Mouse (Mus musculus) thymus, postnatal 25 days (tissue): ENCODE measurements around the gene Tbc1d22b.

Experiments
- DNase-seq: peaks from one replicate; pipeline ENCODE4 v3.0.0; 2022

Tbc1d22b gene

DNA sequence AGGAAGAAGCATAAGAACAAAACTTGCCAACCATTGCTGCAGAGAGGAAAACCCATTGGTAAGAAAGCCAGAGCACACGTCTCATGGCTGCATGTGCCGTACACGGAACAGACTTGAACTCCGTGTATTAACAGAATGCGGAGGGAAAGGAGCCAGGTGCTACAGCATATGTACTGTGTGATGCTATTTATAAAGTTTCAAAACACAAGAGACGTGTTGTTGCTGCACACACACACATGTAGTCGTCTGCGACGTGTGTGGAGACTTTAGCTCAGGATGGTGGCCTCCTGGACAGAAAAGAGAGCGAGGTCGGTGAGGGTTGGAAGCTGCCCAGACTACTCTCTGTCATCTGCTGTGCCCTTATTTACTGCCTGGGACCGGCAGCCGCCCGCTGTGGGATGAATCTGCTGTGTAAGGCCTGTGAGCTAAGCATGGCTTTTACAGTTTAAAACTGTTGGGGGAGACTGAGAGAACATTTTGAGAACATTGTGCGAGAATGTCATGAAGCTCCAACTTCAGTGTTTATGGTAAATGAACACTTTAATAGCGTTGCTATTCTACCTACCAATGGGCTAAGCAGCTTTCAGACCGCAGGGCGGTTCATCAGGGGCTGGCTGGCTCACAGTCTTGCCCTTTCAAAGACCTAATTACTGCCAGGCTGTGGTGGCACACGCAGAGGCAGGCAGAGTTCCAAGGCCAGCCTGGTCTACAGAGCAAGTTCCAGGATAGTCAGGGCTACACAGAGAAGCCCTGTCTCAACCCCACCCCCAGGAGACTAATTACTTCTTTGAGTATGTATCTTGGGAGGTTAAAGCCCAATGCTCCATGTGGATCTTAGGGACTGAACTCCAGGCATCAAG is 6.5 kb upstream of the Tbc1d22b start:
- DNase-seq = no peak

DNA sequence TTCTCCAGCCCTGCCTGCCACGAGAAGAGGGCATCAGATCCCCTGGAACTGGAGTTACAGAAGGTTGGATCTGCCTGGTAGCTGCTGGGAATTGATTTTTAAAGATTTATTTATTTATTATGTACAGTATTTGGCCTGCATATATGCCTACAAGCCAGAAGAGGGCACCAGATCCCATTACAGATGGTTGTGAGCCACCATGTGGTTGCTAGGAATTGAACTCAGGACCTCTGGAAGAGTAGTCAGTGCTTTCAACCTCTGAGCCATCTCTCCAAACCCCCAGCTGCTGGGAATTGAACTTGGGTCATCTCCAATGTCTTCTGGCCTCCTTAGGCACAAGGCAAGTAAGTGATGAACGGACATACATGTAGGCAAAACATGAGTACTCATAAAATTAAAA is 5.5 kb upstream of the Tbc1d22b start:
- DNase-seq = no peak

DNA sequence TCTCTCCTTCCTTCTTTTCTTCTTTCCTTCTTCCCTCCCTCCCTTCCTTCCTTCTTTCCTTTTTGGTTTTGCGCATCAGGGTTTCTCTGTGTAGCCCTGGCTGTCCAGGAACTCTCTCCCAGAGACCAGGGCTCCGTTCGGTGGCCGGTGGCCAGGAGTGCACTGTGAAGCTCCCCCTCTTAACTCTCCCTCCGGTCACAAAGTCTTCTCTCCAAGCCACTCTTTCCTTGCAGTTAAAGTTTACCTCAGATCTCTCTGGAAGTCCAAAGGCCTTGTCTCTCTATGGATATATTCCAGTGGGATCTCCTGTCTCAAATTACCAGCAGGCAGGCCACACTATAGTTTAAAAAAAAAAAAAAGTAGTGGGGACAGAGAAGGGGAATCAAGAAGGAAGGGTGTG is 4.3 kb upstream of the Tbc1d22b start:
- no peak for DNase-seq

DNA sequence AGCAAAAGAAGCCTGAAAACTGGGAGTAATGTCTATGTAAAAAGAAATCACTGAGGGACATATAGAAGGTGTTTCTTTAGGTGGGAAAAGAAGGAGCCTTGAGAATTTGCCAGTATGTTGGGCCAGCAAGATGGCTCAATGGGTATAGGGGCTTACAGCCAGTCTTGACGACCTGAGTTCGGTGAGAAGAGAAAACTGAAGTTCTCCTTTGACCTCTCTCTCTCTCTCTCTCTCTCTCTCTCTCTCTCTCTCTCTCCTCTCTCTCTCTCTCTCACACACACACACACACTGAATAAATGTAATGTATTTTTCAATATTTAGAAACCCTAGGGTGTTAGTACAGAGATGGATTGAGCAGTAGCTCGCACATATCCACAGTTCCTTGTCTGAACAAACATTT is 1.1 kb upstream of the Tbc1d22b start:
- no peak for DNase-seq

DNA sequence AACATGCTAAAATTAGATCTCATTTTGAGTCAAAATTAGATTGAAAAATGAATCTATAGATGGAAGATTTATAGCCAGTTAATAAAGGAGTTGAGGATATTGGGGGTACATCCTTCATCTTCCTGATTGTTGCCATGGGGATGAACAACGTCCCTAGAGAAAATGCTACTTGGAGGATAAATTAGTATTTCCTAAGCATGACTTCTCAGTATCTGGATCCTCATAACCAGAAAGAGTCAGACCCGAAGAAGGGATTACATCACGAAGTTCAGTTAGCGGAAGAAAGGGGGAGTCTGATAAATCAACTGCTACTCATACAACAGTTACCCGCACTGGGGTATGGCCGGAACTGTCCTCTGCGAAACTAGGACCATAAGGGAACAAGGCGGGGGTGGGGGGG is 591 bp upstream of the Tbc1d22b start:
- no peak for DNase-seq

DNA sequence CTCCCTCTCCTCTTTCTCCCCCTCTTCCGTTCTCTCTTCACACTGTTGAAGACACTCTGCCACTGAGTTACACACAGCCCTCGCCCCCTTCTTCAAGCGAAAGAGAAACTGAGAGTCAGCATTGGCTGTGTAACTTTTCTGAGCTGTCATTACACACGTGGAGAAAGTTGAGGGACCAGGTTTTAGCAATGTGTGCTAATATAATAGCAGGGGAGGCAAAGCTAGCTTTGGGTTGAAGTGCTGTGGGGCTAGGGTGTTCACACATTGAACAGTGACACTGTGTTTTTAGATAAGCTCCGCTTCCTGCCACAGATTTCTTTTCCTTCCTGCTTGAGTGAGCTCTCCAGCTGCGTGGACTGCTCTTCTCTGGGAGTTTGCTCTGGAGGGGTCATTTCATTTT is 1.4 kb downstream of the Tbc1d22b start:
- peak; percentile 50 for DNase-seq

DNA sequence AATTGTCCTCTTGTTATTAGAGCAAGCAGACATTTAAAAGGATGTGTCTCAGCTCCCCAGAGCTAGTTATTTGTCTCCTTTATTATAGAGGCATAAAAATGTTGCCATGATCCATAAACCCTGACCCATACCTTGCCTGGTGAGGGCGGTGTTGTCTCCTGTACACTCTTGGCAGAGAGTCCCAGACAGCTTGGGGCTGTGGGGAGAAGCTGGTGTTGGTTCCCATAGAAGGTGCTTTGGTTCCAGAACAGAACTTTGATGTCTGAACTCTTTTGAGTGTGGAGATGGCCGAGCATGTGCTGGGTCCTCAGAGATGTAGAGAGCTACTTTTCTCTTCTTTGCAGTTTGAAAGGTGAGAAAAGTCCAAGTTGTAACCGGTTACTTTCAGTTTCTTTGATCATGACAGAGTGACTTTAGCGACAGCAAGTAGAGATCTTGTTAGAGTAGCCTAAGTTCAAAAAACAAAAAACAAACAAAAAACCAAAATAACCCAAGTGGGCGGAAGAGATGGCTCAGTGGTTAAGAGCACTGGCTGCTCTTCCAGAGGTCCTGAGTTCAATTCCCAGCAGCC is 2.7 kb downstream of the Tbc1d22b start, which contains the start of gene Tmem217:
Gene Tmem217 (minus strand): TSS at position 224 of the 571 bp plus-strand sequence.
- peak; percentile 37 for DNase-seq

DNA sequence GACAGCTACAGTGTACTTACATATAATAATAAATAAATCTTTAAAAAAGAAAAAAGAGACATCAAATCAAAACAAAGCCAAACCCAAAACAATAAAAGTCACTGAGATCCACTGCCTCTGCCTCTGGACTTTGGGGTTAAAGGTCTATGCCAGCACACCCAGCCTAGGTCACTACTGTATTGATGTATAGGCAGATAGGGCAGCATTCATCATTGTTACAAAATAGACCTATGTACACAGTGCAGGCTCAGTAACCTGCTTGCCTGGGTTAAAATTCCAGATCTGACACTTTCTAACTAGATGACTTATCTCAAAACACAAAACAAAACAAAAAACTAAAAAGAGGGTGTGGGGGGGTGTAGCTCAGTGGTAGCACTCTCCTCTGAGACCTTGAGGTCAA is 4.6 kb downstream of the Tbc1d22b start:
- DNase-seq = no peak

DNA sequence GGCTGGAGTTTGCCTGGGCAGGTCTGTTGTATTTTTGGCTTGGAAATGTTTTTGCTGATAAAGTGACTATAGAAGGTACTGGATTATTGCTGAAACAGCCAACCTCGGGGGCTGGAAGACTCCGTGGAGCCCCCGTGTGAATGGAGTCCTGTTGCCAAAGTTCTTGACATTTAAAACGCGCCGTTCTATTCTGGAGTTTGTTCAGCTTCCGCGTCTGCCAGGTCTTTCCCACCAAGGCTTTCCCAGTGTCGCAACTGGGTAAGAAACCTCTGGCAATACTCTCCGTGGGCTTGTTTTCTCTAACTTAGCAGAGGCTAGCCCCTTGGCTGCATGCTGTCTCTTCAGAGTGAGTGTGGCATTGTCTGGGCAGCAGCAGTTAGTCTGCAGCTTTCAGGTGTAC is 6.9 kb downstream of the Tbc1d22b start:
- no peak for DNase-seq

DNA sequence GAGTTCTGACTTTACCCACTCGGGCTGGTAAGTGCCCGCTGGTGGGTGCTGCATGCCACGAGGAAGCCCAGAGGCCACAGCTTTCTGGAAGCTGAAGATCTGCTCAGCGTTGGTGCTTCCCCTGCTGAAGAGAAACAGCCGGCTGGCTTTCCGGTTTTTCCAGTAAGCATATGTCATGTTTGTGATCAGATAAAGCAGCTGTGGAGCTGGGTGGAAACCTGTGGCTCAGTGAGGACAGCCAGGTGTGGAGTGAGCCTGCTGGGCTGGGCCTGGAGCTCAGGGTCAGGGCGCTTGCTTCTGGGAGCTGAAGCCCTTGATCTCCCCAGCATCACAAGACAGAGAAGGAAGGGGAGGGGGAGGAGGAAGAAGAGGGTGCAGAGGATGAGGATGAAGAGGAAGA is 7.3 kb downstream of the Tbc1d22b start:
- DNase-seq = peak; percentile 19

DNA sequence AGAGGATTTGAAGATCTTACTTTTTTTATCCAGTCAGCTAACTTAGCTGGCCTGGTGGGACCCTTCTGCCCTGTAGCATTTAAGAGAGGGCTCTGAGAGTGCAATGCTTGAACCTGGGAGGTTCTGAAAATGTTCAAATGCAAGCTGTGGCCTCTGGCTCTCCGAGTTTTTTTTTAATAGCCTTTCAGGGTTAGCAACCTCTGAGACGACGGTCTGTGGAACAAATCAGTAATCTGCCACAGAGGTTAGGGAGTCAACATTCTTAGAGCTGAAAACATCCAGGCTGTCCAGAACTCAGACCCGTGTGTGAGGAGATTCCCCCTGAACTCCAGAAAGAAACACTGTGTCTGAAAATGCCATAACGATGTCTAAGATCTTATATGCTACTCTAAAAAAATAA is 8.9 kb downstream of the Tbc1d22b start:
- DNase-seq = no peak

DNA sequence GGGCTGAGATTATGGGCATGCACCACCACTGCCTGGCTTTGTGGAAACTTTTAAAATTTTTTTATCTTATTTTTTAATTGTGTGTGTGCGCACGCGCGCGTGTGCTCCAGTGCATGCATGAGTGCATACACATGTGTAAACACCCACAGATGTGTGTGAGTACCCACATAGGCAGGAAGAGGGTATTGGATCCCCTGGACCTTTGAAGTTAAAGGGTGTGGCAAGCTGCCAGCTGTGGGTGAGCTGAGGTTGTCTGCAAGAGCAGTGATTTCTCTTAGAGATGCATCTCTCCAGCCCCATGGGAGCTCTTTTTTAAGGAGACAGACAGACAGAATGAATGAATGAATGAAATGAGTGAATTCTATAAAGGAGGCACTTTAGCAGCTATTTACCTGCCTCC is 15.9 kb downstream of the Tbc1d22b start:
- peak; percentile 33 for DNase-seq

DNA sequence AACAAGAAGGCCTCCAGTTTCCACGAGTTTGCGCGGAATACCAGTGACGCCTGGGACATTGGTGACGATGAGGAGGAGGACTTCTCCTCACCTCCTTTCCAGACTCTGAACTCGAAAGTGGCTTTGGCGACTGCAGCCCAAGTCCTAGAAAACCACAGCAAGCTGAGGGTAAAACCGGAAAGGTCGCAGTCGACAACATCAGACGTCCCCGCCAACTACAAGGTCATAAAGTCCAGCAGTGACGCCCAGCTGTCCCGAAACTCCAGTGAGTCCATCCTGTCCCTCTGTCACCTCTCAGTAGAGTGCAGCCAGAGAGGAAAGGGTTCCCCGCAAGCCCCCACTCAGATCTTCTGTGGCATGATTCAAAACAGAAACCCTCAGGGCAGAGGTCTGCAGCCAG is 18.9 kb downstream of the Tbc1d22b start:
- no peak for DNase-seq

DNA sequence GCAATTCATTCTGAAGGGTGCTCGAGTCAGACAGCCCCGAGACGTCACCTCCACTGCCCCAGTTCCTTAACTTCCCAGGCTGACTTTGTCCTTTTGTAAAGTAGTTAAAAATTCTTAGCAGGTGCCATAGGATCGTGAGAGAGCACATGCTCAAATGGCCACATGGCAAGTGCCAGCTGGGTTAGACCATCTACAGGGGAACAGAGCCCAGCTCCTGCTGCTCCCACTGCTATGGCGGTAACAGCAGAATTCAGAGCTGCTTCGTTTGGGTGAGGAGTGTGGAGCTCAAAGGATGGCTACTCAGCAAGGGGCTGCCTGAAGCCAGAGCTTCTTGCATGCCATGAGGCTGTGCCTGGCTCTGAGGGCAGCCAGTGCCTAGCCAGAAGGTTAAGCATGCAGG is 20.2 kb downstream of the Tbc1d22b start:
- DNase-seq = no peak

DNA sequence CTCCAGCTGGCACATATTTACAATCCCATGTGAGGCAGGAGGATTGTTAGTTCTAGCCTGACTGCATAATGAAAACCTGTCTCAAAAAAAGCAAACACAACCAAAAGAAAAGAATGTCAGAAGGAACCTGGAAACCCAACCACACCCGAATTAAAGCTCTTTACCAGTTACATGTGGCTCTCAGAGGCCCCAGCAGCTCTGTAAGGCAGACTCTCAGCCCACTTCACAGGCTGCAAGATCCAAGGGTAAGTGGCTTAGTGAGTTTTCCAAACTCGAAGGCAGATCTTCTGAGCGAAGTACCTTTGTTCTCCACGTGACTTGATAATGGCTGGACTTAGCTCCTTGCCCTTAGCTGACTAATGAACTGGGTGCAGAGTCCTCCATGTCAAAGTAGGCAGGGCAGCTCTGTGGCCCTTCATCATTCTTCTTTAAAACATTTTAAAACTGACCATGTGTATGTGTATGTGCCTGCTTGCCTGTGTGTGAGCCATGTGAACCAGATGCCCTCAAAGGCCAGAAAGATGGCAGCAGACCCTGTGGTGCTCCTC is 30.1 kb downstream of the Tbc1d22b start:
- no peak for DNase-seq

DNA sequence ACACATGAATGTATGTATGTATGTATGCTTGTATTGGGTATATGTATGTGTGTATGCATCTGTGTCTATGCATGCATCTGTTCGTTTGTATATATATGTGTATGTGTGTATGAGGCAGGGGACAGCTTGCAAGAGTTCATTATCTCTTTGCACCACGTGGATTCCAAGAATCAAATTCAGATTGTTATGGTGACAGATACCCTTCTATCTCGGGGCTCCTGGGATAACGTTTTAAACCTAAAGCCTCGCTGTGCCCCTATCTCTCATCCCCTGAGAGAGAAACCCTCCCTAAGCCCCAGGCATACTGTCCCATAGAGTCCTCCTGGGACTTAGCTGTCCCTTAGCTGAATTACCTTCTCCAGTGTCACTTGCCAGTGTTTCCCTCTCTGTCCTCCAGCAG is 34.0 kb downstream of the Tbc1d22b start:
- no peak for DNase-seq

DNA sequence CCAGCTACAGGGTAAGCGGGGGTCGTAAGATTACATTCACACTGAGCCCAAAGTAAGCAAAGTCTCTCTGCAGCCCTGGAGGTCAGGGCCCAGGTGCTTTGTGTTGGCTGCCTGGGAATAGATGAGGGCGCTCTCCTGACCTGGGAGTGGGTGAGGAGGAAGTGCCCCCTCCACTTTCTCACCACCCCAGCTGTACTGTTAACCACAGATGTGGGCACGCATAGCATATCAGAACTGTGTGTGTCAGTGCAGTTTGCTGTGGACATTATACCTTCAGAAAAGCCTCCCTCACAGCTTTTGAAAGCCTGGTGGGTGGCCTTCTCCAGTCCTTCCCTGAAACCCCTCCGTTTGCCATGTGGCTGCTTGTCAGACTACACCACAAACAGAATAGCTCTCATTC is 34.7 kb downstream of the Tbc1d22b start:
- DNase-seq = peak; percentile 64

DNA sequence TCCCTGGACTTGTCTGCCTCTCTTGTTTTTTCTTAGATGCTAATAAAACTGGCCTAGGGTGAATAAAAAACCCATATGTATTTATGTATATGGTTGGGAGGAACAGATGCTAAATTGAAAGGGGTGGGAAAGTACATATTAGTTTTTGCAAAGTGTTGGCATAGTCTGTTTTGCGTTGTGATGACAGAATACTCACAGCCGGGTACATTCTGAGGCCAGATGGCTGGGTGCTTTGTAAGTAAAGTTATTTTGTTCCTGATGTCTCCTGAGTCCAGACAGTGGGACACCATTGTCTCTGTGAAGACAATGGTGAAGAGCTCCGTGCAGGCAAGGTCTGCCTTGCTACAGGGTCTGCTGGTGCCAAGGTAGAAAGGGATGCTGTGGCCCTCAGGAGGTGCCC is 35.2 kb downstream of the Tbc1d22b start:
- no peak for DNase-seq

DNA sequence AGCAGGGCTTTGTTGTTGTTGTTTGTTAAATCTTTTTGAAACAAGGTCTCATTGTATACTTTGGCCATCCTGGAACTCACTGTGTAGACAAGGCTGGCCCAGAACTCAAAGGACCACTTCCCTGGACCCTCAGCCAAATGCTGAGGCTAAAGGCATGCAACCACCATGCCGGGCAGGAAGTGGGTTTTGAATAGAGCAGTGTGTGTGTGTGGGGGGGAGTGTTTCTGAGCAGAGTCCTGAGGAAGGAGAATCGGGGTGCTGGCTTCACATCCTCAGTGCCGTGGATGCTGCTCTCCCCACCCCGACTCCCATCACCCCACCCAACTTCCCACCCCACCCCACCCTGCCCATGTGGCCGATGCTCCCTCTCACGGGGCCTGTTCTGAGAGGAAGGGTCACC is 35.9 kb downstream of the Tbc1d22b start:
- peak; percentile 59 for DNase-seq

DNA sequence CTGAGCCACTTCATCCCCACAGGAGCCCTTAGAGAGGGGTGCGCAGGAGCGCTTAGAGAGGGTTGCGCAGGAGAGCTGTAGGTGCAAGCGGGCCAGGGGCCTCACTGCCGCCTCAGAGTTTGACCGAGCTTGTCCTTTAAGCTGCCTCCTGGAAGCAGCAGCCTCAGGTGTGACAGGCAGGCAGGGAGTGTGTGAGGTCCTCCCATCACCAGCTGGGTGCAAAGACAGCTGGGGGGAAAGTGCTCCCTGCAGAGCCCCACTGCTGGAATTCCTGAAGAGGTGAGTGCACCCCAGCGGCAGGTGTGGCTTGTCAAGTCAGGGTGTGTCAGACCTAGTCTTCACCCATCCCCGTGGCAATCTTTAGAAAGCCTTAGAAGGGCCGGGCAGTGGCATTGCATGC is 37.3 kb downstream of the Tbc1d22b start:
- no peak for DNase-seq

DNA sequence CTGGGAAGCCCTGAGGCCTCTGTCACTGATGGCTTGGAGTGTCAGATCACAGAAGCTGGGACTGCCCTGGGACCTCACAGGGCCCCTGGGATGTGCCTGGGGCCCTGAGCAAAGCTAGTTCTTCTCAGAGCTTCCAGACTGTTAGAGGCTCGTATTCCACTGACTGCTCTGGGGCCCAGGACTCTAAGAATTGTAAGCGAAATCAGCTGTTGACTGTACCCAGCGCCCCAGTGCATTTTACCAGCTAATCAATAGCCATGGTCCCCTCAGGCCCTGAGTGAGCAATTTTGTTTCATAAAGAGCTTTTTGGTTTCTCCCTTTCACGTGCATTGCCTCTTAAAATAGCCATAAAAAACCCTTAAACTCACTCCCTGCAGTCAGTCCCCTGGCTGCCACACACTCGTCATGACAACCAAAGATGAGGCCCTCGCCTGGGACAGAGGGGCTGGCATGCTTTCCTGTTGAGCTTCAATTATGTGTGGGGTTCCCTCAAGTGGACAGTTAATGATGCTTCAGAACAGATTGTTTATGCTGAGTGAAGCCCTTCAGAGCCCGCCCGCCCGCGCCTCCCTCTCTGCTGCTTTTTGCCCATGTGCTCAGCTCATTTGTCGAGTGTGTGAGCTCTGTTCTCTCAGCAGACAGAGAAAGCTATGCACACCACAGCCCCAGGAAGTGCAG is 39.8 kb downstream of the Tbc1d22b start:
- no peak for DNase-seq

DNA sequence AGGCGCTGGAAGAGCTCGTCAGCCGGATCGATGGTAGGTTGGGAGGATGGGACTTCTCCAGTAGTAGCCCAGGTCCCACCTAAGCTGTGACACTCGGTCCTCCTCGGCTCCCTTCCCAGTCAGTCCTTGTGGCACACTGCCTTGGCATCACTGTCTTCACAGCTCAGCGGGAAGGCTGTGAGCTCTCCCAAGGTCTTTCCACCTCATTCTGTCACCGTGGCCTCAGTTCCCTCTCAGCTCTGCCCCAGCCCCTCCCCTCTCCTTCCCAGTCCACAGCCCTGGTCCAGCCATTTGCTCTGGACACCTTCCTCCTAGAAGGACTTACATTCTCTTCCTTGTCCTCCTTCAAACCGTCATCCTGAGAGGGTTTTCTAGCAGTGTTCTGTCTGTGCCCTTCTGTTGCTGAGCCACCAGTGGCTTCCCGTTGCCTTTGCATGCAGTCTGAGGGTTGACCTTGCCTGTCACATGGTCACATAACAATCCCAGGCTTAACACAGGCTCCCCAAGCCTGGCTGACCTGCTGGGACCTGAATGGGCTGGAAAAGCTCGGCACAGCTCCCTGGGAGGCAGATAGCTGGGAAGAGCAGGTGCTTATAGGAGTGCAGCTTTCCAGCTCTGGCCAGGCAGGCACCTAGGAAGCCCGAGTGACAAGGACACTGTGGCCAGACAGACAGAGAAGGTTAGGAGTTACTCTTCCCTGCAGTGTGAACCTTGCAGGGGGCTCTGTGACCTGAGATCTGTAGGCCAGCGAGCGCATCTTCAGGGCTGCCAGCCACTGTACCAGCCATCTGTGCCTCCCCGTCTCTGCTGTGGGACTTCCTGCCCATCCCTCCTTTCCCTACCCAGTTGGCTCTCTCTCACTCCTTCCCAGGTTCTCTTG is 46.5 kb downstream of the Tbc1d22b start:
- no peak for DNase-seq

DNA sequence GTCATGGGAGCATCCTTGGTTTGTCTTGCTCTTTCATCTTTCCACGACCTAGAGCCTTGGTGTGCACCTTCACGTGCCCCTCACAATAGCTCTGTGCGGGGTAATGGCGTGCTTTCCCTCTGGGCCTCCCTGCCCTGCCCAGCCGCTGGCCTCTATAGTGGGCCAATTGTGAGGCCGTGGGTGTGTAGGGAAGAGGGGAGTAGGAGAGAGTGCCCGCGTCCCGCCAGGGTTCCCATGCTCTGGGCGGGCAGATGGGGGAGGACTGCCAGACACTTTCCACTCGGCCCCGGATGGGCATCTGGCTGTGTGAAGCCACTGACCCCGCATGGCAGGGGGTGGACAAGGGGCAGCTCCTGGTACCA is 47.2 kb downstream of the Tbc1d22b start:
- no peak for DNase-seq
